ENCODE assay signal across 8 mouse cellular contexts in genomic region chr11:88539637-88540478, GRCm38 (mm10).
DNase-seq lines count a peak whose midpoint lies in the region; ATAC-seq lines count a peak whose summit lies in the region.
"Had no signal": no experiment of that assay in that cellular context is flagged by ENCODE, and none has a peak within 500 bp of the region (broad histone marks: within the 10 kb centered on the region; RNA-seq: fewer than 3 reads in every experiment).

No protein-coding gene starts in this region.

- H3K4me3 ChIP-seq in kidney, embryonic 15.5 days (replicated peaks): no peak overlapping the region
- H3K4me3 ChIP-seq in forebrain, embryonic 12.5 days (replicated peaks): no peak overlapping the region
- no peak overlapping the region for H3K4me3 ChIP-seq in hindbrain, embryonic 16.5 days (ENCODE audit: low read length)
- no peak overlapping the region for H3K4me3 ChIP-seq in neural tube, embryonic 15.5 days (replicated peaks)
- H3K4me3 ChIP-seq: liver, embryonic 15.5 days had no signal

- no peaks in the 10 kb centered on the region for H3K9me3 ChIP-seq in kidney, embryonic 15.5 days (replicated peaks)
- no peaks in the 10 kb centered on the region for H3K9me3 ChIP-seq in forebrain, embryonic 12.5 days
- no peaks in the 10 kb centered on the region for H3K9me3 ChIP-seq in hindbrain, embryonic 16.5 days (ENCODE audit: control insufficient read depth, low read length)
- no peaks in the 10 kb centered on the region for H3K9me3 ChIP-seq in neural tube, embryonic 15.5 days (replicated peaks)
- H3K9me3 ChIP-seq: liver, embryonic 15.5 days had no signal

- no peak for DNase-seq in kidney, postnatal 10 days
- DNase-seq in testis, postnatal 10 days (ENCODE audit: low spot score): no peak
- no peak for DNase-seq in left cerebral cortex, postnatal 14 days (ENCODE audit: low spot score in 2 of 2)

- peaks cover 90% of the 10 kb centered on the region for H3K4me1 ChIP-seq in kidney, embryonic 15.5 days
- H3K4me1 ChIP-seq in forebrain, embryonic 12.5 days: peaks cover 92% of the 10 kb centered on the region
- H3K4me1 ChIP-seq in hindbrain, embryonic 16.5 days (ENCODE audit: control insufficient read depth, insufficient read depth, low read depth, low read length): peaks cover 60% of the 10 kb centered on the region
- peaks cover 80% of the 10 kb centered on the region for H3K4me1 ChIP-seq in neural tube, embryonic 15.5 days
- H3K4me1 ChIP-seq: liver, embryonic 15.5 days had no signal

- H3K27ac ChIP-seq in kidney, embryonic 15.5 days: peak overlapping the region; percentile 52
- H3K27ac ChIP-seq in forebrain, embryonic 12.5 days: peak overlapping the region; percentile 71
- H3K27ac ChIP-seq in hindbrain, embryonic 16.5 days (ENCODE audit: low read depth, low read length): peak overlapping the region; percentile 71
- H3K27ac ChIP-seq in neural tube, embryonic 15.5 days (replicated peaks): peak overlapping the region; percentile 67
- H3K27ac ChIP-seq: liver, embryonic 15.5 days had no signal

- intact Hi-C loops in left cerebral cortex, postnatal 14 days (cut with DNase I): no loop called here

- WGBS in kidney, embryonic 15.5 days: 57% methylated on average over 8 of the region's 8 CpGs
- 35% methylated on average over 8 of the region's 8 CpGs for WGBS in forebrain, embryonic 12.5 days
- WGBS in hindbrain, embryonic 16.5 days: 31% methylated on average over 8 of the region's 8 CpGs
- WGBS in neural tube, embryonic 15.5 days: 29% methylated on average over 8 of the region's 8 CpGs

- H3K9ac ChIP-seq in kidney, embryonic 15.5 days: no peak overlapping the region
- H3K9ac ChIP-seq in forebrain, embryonic 12.5 days: no peak overlapping the region
- H3K9ac ChIP-seq in hindbrain, embryonic 16.5 days (ENCODE audit: low read depth, low read length): no peak overlapping the region
- H3K9ac ChIP-seq in neural tube, embryonic 15.5 days (replicated peaks): no peak overlapping the region
- H3K9ac ChIP-seq: liver, embryonic 15.5 days had no signal

- no peak overlapping the region for H3K4me2 ChIP-seq in kidney, embryonic 15.5 days
- H3K4me2 ChIP-seq in forebrain, embryonic 12.5 days: no peak overlapping the region
- H3K4me2 ChIP-seq in hindbrain, embryonic 16.5 days (ENCODE audit: low read length): no peak overlapping the region
- H3K4me2 ChIP-seq in neural tube, embryonic 15.5 days: no peak overlapping the region
- H3K4me2 ChIP-seq: liver, embryonic 15.5 days had no signal

- no peaks in the 10 kb centered on the region for H3K27me3 ChIP-seq in kidney, embryonic 15.5 days
- no peaks in the 10 kb centered on the region for H3K27me3 ChIP-seq in forebrain, embryonic 12.5 days
- H3K27me3 ChIP-seq in hindbrain, embryonic 16.5 days (replicated peaks; ENCODE audit: control insufficient read depth, insufficient read depth, low read length): no peaks in the 10 kb centered on the region
- no peaks in the 10 kb centered on the region for H3K27me3 ChIP-seq in neural tube, embryonic 15.5 days (replicated peaks)
- H3K27me3 ChIP-seq: liver, embryonic 15.5 days had no signal

- no peak for ATAC-seq in kidney, embryonic 15.5 days (replicated peaks; ENCODE audit: low FRiP score)
- ATAC-seq in forebrain, embryonic 12.5 days (ENCODE audit: low FRiP score): peak; percentile 45; the same call in 1 of the 2 replicates
- ATAC-seq in hindbrain, embryonic 16.5 days: no peak
- ATAC-seq in neural tube, embryonic 15.5 days (ENCODE audit: low FRiP score): no peak

- H3K36me3 ChIP-seq in kidney, embryonic 15.5 days: no peaks in the 10 kb centered on the region
- no peaks in the 10 kb centered on the region for H3K36me3 ChIP-seq in forebrain, embryonic 12.5 days (replicated peaks)
- H3K36me3 ChIP-seq in hindbrain, embryonic 16.5 days (ENCODE audit: control insufficient read depth, insufficient read depth, low read length): no peaks in the 10 kb centered on the region
- H3K36me3 ChIP-seq in neural tube, embryonic 15.5 days: no peaks in the 10 kb centered on the region
- H3K36me3 ChIP-seq: liver, embryonic 15.5 days had no signal
